Mouse (Mus musculus): ENCODE results near the gene Itpr2. TPM values are rescaled to one million over a fixed set of nuclear protein-coding genes. Genes with fewer than 3 reads are reported as not detected.
"Not testable (repeated sequence)": the region's sequence is repeated elsewhere in the genome, so short reads cannot be mapped to it uniquely, and the experiment has no call there.

Gene Itpr2
- polyA plus RNA-seq, 1 experiment from 2014 or later = 9.3 TPM

DNA sequence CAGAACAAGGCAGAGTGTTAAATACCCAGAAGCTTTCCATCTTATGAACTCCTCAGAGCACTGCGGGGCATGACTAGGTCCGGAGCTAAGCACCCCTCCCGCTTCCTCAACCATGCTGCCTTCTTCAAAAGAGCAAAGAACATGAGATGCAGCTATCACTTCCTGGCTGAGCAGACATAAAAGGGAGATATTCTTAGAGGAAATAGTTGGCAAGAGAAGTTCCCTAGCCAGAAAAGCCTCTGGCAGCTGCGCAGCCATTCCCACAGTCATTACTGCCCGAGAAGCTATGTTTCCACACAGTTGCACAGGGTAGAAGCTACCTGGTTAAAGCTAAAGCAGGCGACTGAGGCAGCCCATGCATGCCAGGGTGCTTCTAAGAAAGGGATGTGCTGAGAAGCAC lies 20.6 kb downstream of the Itpr2 start:
- no peak for ATAC-seq (ENCODE audit: low FRiP score, low read depth)
- no peaks in the 10 kb centered on the region for H3K27me3 ChIP-seq
- 66% methylated on average over 6 of the region's 6 CpGs for WGBS
- H3K9ac ChIP-seq = no peak overlapping the region
- no peaks in the 10 kb centered on the region for H3K36me3 ChIP-seq
- H3K4me1 ChIP-seq (replicated peaks) = no peaks in the 10 kb centered on the region
- no peak overlapping the region for H3K4me2 ChIP-seq
- H3K9me3 ChIP-seq = no peaks in the 10 kb centered on the region
- H3K4me3 ChIP-seq = no peak overlapping the region
- H3K27ac ChIP-seq (replicated peaks) = no peak overlapping the region

- H3K4me3 ChIP-seq = no peak overlapping the region
- no peaks in the 10 kb centered on the region for H3K9me3 ChIP-seq
- H3K27me3 ChIP-seq = no peaks in the 10 kb centered on the region
- ATAC-seq (ENCODE audit: low FRiP score, low read depth) = no peak
- 81% methylated on average over 3 of the region's 3 CpGs for WGBS
- no peak overlapping the region for H3K9ac ChIP-seq
- H3K4me1 ChIP-seq (replicated peaks) = no peaks in the 10 kb centered on the region
- no peak overlapping the region for H3K27ac ChIP-seq (replicated peaks)
- H3K36me3 ChIP-seq = no peaks in the 10 kb centered on the region
- H3K4me2 ChIP-seq = no peak overlapping the region
Measured at GRCm38 (mm10) chr6:146480925-146481324, 21.1 kb downstream of the Itpr2 start.

DNA sequence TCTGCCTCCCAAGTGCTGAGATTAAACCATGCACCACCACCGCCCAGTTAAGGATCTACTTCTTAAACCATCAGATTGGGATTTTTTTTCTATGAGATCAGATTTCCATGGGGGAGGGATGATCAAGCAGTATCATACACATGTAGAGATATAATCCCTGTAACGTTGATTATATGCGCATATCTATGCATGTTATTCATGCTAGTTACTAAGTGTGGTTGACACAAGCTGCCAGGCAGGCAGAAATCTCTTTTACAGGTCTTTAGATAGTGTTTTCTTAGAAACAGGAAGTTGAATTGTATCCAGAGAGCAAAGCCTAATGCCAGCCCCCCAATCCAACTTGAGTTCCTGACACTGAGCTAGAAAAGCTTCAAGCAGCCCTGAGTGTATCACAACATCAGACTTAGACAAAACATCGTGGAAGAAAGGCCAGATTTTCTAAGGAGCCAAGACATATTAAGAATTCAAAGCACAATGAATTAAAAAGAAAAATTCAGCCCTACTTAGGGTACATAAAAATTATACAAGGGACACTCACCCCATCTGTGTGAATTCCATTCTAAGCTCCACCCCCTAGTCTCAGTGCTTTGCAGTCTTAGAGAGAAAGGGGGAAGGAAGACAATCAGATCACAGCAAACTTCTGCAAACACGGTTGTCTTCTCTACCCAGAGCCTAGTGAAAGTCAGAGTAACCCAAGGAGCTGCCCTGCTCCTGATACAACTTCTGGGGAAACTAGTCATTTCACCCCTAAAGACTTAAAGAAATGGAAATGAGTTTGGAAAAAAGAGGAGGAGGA lies 22.9 kb downstream of the Itpr2 start:
- no peak for ATAC-seq (ENCODE audit: low FRiP score, low read depth)
- H3K9ac ChIP-seq = no peak overlapping the region

DNA sequence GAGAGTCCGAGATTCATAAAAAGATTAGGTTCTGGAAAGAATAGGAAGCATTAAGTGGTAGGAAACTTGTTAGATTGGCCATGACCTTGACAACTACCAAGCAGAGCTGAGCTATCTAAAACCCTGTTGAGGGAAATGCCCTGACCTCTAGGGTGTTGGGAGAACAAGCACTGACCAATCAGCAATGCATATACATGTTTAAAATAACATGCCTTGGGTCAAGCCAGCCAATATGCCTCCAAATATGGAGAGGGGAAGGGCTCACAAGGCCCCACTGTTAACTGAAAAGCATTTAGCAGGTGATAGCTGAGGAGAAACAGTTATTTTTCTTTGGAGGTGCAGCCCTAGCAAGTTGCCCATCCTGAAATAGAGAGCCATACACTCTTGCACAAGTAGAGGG lies 25.2 kb downstream of the Itpr2 start:
- H3K9me3 ChIP-seq = no peaks in the 10 kb centered on the region
- H3K36me3 ChIP-seq = no peaks in the 10 kb centered on the region
- H3K27me3 ChIP-seq = no peaks in the 10 kb centered on the region
- H3K4me3 ChIP-seq = no peak overlapping the region
- no peak overlapping the region for H3K27ac ChIP-seq (replicated peaks)
- H3K4me1 ChIP-seq (replicated peaks) = no peaks in the 10 kb centered on the region
- no peak overlapping the region for H3K9ac ChIP-seq
- no peak overlapping the region for H3K4me2 ChIP-seq
- 76% methylated on average over 1 of the region's 1 CpGs for WGBS
- no peak for ATAC-seq (ENCODE audit: low FRiP score, low read depth)

More for the DNA sequence above, 22.9 kb downstream of the Itpr2 start:
- WGBS = 79% methylated on average over 5 of the region's 5 CpGs
- Histone ChIP-seq H3K4me1 (replicated peaks) (no peaks in the 10 kb centered on the region), H3K27me3 (no peaks in the 10 kb centered on the region), H3K4me3 (no peak overlapping the region), H3K27ac (replicated peaks) (no peak overlapping the region), H3K36me3 (no peaks in the 10 kb centered on the region), H3K9me3 (no peaks in the 10 kb centered on the region), H3K4me2 (no peak overlapping the region)

DNA sequence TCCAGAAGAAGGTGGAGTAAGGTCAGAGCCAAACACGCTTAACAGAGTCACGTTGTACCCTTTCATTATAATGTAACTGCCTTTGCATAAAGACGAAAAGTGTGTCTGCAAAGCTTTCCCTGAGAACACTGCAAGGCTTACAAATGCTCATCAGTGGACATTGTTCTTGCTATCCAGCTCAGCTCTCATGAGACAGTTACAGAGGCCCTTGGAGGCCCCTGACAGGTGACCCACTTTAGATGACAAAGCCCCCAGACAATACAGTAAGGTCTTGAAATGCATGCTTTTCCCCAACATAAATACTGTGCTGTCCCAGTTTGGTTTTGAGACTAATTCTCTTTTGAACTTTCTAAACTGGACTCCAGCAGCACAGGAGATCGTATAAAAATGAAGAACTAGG lies 27.9 kb downstream of the Itpr2 start:
- no peaks in the 10 kb centered on the region for H3K27me3 ChIP-seq
- H3K4me2 ChIP-seq = no peak overlapping the region
- H3K4me1 ChIP-seq (replicated peaks) = no peaks in the 10 kb centered on the region
- H3K27ac ChIP-seq (replicated peaks) = no peak overlapping the region
- no peaks in the 10 kb centered on the region for H3K36me3 ChIP-seq
- H3K9ac ChIP-seq = no peak overlapping the region
- H3K4me3 ChIP-seq = no peak overlapping the region
- no peak for ATAC-seq (ENCODE audit: low FRiP score, low read depth)
- WGBS = 79% methylated on average over 4 of the region's 4 CpGs
- no peaks in the 10 kb centered on the region for H3K9me3 ChIP-seq

GRCm38 (mm10) chr6:146473216-146473955 lies 28.6 kb downstream of the Itpr2 start:
- Histone ChIP-seq H3K4me3 (no peak overlapping the region), H3K9ac (no peak overlapping the region), H3K4me2 (no peak overlapping the region), H3K9me3 (no peaks in the 10 kb centered on the region), H3K36me3 (no peaks in the 10 kb centered on the region), H3K27me3 (no peaks in the 10 kb centered on the region), H3K27ac (replicated peaks) (no peak overlapping the region), H3K4me1 (replicated peaks) (no peaks in the 10 kb centered on the region)
- ATAC-seq (ENCODE audit: low FRiP score, low read depth) = no peak
- 78% methylated on average over 6 of the region's 6 CpGs for WGBS

DNA sequence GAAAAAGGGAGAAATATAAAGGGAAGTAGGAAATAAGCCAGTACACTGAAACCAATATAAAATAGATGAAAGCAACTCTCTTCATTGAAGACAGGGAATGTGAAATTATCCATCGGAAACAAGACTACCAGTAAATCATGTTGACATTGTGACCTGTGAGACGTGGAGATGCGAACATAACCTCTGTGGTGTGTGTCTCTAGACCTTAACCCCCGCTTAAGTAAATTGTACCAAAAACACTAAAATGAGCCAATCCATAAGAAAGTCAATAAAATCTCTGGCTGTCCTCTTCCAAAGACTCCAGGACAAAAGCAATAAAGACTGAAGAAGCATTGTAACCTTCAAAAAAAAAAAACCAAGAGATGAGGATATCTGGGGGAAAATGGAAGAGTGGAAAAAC lies 31.6 kb downstream of the Itpr2 start:
- no peak overlapping the region for H3K4me3 ChIP-seq
- no peak overlapping the region for H3K9ac ChIP-seq
- no peak overlapping the region for H3K4me2 ChIP-seq
- no peaks in the 10 kb centered on the region for H3K27me3 ChIP-seq
- no peak for ATAC-seq (ENCODE audit: low FRiP score, low read depth)
- H3K27ac ChIP-seq (replicated peaks) = no peak overlapping the region
- no peaks in the 10 kb centered on the region for H3K9me3 ChIP-seq
- no peaks in the 10 kb centered on the region for H3K4me1 ChIP-seq (replicated peaks)
- H3K36me3 ChIP-seq = no peaks in the 10 kb centered on the region
- 86% methylated on average over 4 of the region's 4 CpGs for WGBS

DNA sequence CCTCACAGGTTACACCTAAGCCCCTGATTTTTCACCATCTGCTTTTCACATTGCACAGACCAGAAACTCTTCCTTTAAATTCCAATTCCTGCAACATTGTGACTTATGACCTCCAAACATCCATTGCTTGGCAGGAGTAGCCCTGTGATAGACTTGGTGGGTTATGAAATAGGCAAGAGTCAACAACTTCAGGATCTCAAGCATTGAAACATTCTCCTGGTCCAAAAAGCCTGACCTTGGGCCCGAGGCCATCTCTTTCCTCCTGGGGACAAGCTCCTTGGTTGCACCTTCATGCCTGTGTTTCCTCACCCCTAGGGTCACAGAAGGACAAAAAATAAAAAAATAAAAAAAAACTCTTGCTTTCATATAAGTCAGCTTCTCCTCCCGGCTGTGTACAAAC lies 32.1 kb downstream of the Itpr2 start:
- 86% methylated on average over 2 of the region's 2 CpGs for WGBS
- H3K4me2 ChIP-seq = no peak overlapping the region
- no peak for ATAC-seq (ENCODE audit: low FRiP score, low read depth)
- H3K9me3 ChIP-seq = no peaks in the 10 kb centered on the region
- no peak overlapping the region for H3K27ac ChIP-seq (replicated peaks)
- H3K4me3 ChIP-seq = no peak overlapping the region
- H3K9ac ChIP-seq = no peak overlapping the region
- H3K27me3 ChIP-seq = no peaks in the 10 kb centered on the region
- H3K4me1 ChIP-seq (replicated peaks) = no peaks in the 10 kb centered on the region
- H3K36me3 ChIP-seq = no peaks in the 10 kb centered on the region

- H3K4me3 ChIP-seq = no peak overlapping the region
- H3K4me2 ChIP-seq = no peak overlapping the region
- H3K27me3 ChIP-seq = no peaks in the 10 kb centered on the region
- H3K27ac ChIP-seq (replicated peaks) = no peak overlapping the region
- H3K4me1 ChIP-seq (replicated peaks) = no peaks in the 10 kb centered on the region
- no peaks in the 10 kb centered on the region for H3K36me3 ChIP-seq
- no peak for ATAC-seq (ENCODE audit: low FRiP score, low read depth)
- 55% methylated on average over 8 of the region's 8 CpGs for WGBS
- H3K9me3 ChIP-seq = no peaks in the 10 kb centered on the region
- H3K9ac ChIP-seq = no peak overlapping the region
Measured at GRCm38 (mm10) chr6:146468361-146468760, 33.7 kb downstream of the Itpr2 start.

DNA sequence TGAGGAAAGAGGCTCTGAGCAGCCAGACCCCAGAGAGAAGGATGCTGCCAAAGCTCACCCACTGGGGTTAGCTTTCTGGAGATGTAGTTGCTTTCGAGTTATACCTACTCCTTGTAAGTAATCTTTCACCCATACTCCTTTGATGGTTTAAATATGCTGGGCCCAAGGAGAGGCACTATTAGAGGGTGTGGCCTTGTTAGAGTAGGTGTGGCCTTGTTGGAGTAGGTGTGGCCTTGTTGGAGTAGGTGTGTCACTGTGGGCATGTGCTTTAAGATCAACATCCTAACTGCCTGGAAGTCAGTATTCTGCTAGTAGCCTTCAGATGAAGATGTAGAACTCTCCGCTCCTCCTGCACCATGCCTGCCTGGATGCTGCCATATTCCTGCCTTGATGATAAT lies 37.4 kb downstream of the Itpr2 start:
- H3K36me3 ChIP-seq; H3K4me3 ChIP-seq; H3K27ac ChIP-seq (replicated peaks); H3K9ac ChIP-seq; H3K9me3 ChIP-seq; ATAC-seq (ENCODE audit: low FRiP score, low read depth); H3K4me2 ChIP-seq; H3K4me1 ChIP-seq (replicated peaks); H3K27me3 ChIP-seq: not testable (repeated sequence)
- WGBS = 95% methylated on average over 2 of the region's 2 CpGs

DNA sequence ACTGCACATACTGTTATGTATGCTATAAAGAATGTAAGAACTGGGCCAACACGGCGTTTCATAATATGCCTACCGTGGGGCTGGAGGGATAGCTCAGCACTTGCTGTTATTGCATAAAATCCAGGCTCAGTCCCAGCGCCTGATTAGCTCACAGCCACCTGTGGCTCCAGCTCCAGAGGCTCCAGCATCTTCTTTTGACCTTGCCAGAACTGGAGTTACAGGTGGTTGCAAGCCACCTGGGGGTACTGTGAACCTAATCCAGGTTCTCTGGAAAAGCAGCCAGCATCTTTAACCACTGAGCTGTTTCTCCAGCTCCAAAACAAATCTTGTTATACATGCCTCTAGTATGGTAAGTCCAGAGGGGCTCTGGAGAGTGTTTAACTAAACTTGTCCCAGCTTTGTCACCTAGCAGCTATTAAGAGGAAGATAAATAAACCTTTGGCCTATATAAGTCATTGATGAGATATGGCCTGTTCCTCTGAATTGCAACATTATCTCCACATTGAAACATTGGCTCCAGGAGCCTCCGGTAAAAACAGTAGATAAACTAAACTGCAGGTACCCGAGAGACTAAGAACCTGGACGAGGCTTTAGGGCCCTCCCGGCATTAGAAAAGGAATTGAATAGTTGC lies 37.9 kb downstream of the Itpr2 start:
- no peak for ATAC-seq (ENCODE audit: low FRiP score, low read depth)
- no peak overlapping the region for H3K4me3 ChIP-seq
- no peaks in the 10 kb centered on the region for H3K4me1 ChIP-seq (replicated peaks)
- no peak overlapping the region for H3K9ac ChIP-seq
- H3K27me3 ChIP-seq = no peaks in the 10 kb centered on the region
- H3K9me3 ChIP-seq = no peaks in the 10 kb centered on the region
- 93% methylated on average over 8 of the region's 8 CpGs for WGBS
- no peaks in the 10 kb centered on the region for H3K36me3 ChIP-seq
- H3K4me2 ChIP-seq = no peak overlapping the region
- H3K27ac ChIP-seq (replicated peaks) = no peak overlapping the region

DNA sequence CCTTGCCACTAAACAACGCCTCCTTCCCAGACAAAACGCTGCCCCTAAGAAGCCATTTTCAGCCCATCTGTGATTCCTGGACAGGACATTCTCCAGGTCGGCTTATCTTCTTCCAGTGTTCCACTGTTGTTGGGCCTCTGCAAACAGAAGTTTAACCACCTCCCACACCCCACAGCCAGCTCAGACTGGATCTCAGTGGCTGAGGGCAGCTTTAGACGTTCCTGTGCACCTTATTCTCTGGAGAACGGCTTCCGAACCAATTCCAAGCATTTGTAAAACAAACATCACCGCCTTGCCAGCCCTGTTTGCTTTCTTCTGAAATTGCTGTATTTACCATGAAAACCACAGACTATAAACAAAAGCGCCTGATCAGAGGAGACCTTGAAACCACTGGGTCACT lies 41.1 kb downstream of the Itpr2 start:
- ATAC-seq (ENCODE audit: low FRiP score, low read depth) = no peak
- H3K36me3 ChIP-seq = no peaks in the 10 kb centered on the region
- WGBS = 86% methylated on average over 8 of the region's 8 CpGs

More for the DNA sequence above, 41.1 kb downstream of the Itpr2 start:
- Histone ChIP-seq H3K9me3 (no peaks in the 10 kb centered on the region), H3K4me1 (replicated peaks) (no peaks in the 10 kb centered on the region), H3K4me3 (no peak overlapping the region), H3K4me2 (no peak overlapping the region), H3K9ac (no peak overlapping the region), H3K27ac (replicated peaks) (no peak overlapping the region), H3K27me3 (no peaks in the 10 kb centered on the region)
